Mouse (Mus musculus): ENCODE data around the gene C130073F10Rik. TPM values are rescaled to one million over a fixed set of nuclear protein-coding genes. Genes with fewer than 3 reads are reported as not detected.

Gene C130073F10Rik
- total RNA-seq (2023), result not detected

GRCm38 (mm10) chr4:101893656-101894420 lies at the start of gene C130073F10Rik:
C130073F10Rik (minus strand) TSS chr4:101893789.

DNA sequence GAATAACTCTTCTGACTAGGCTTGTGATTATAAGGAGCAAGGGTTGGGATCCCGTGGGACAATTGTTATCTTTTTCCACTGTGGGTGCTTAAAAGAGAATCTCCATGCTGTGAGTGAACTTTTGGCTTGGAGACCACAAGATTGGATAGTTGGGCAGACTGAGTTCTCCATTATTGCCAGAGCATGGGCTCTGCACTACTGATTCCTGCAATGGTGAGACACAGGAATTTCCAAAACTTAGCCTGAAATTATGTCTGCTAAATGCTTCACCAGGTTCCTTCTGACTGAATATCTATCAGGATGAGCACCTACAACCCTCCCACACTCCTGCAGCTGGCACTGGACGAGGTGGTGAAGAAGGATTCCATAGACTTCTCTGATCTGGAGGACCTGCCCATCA lies 46.5 kb upstream of the C130073F10Rik start, which contains the start of gene Gm12794:
TSS of gene Gm12794 (plus strand) at position 301 of the 400 bp plus-strand sequence.

GRCm38 (mm10) chr4:101908821-101909220 lies 15.2 kb upstream of the C130073F10Rik start, which contains the start of gene Gm12800:
Gm12800 (plus strand) TSS chr4:101909121.

GRCm38 (mm10) chr4:101843923-101844322 lies 49.7 kb downstream of the C130073F10Rik start, which contains the start of gene B020004J07Rik:
B020004J07Rik (minus strand) TSS chr4:101844023.

Other genes starting within 250 kb of the C130073F10Rik start
- 18.3 TPM for gene Leprot, start 246.1 kb downstream of the C130073F10Rik start, total RNA-seq (2023)
- gene Lepr, start 176.4 kb downstream of the C130073F10Rik start, total RNA-seq (2023), result not detected
- not detected for gene B020004J07Rik, start 49.8 kb downstream of the C130073F10Rik start, total RNA-seq (2023)
- gene Gm12800, start 15.3 kb upstream of the C130073F10Rik start, total RNA-seq (2023), result not detected
- gene Gm12794, start 46.6 kb upstream of the C130073F10Rik start, total RNA-seq (2023), result not detected
- not detected for gene Gm12790, start 87.3 kb upstream of the C130073F10Rik start, total RNA-seq (2023)
- gene Gm12789, start 92.8 kb upstream of the C130073F10Rik start, total RNA-seq (2023), result not detected
- gene Pde4b, start 193.8 kb upstream of the C130073F10Rik start, total RNA-seq (2023), result 195 TPM